Mouse (Mus musculus) G1E (cell line): ENCODE results near the gene Spats2. TPM values are rescaled to one million over a fixed set of nuclear protein-coding genes. Genes with fewer than 3 reads are reported as not detected.
A peak's percentile ranks its signal among the peaks of the same experiment; 100 is the strongest.

Experiments
- ATAC-seq: 2 replicates; pipeline ENCODE4 v1.8.0; 2016; ENCODE audit warnings: mild to moderate bottlenecking; ENCODE audit not compliant: insufficient number of reproducible peaks, poor library complexity, low FRiP score, severe bottlenecking; ENCODE audit errors: extremely low read depth
- DNase-seq: peaks from one replicate; pipeline ENCODE4 v3.0.0; 2012; ENCODE audit warnings: low spot score
- H3K27me3 ChIP-seq: 2 replicates; pipeline ENCODE4 v1.6.1; 2012; ENCODE audit warnings: mild to moderate bottlenecking, low read length, inconsistent platforms; ENCODE audit not compliant: insufficient read depth
- H3K36me3 ChIP-seq: replicated peaks from 2 replicates; pipeline ENCODE3; 2012; ENCODE audit warnings: mild to moderate bottlenecking, inconsistent platforms
- H3K4me1 ChIP-seq: 2 replicates; pipeline ENCODE4 v1.6.1; 2012; ENCODE audit warnings: low read depth, low read length, inconsistent platforms, mixed read lengths; ENCODE audit not compliant: insufficient read depth
- H3K4me3 ChIP-seq: 2 replicates; pipeline ENCODE4 v1.5.1; 2012; ENCODE audit warnings: low read depth, mild to moderate bottlenecking, inconsistent platforms, low read length, moderate library complexity, mixed read lengths
- H3K9me3 ChIP-seq: replicated peaks from 2 replicates; pipeline ENCODE4 v1.6.1; 2012; ENCODE audit warnings: inconsistent platforms
- CTCF ChIP-seq: IDR thresholded peaks from 2 replicates; pipeline ENCODE4 v1.5.1; 2012; ENCODE audit warnings: low read depth, low read length, inconsistent platforms, mixed read lengths
- GATA1 ChIP-seq: IDR thresholded peaks from 2 replicates; pipeline ENCODE4 v1.6.1; 2012; ENCODE audit warnings: borderline replicate concordance, low read length, inconsistent platforms, mixed read lengths
- GATA2 ChIP-seq: IDR thresholded peaks from 2 replicates; pipeline ENCODE4 v1.6.1; 2012; ENCODE audit warnings: low read depth, low read length, inconsistent platforms, borderline replicate concordance
- POLR2AphosphoS5 ChIP-seq: IDR thresholded peaks from 2 replicates; pipeline ENCODE4 v1.6.1; 2012; ENCODE audit warnings: low read depth, low read length, inconsistent platforms; ENCODE audit not compliant: insufficient replicate concordance
- TAL1 ChIP-seq: conservative IDR thresholded peaks from 2 replicates; pipeline ENCODE4 v1.6.1; 2012; ENCODE audit warnings: low read depth, low read length, inconsistent platforms, mixed read lengths
- polyA plus RNA-seq: library from polyadenylated mRNA; stranded (reverse); fragments of >175 nt; gene quantifications from 2 replicates; pipeline ENCODE4 v1.2.3, GENCODE M21; 2012
- total RNA-seq, 2 experiments: library from RNA; stranded (forward) in 1 of 2; stranded (reverse) in 1 of 2; fragments of 200-1000 nt in 1 of 2; fragments of >200 nt in 1 of 2; fragmentation: Nextera tagmentation in 1 of 2; gene quantifications; 2 replicates each; pipeline ENCODE4 v1.2.3; 2014 to 2017

Spats2 gene
- total and polyA plus RNA-seq, 3 experiments, result 0.05 TPM; not detected in 2

DNA sequence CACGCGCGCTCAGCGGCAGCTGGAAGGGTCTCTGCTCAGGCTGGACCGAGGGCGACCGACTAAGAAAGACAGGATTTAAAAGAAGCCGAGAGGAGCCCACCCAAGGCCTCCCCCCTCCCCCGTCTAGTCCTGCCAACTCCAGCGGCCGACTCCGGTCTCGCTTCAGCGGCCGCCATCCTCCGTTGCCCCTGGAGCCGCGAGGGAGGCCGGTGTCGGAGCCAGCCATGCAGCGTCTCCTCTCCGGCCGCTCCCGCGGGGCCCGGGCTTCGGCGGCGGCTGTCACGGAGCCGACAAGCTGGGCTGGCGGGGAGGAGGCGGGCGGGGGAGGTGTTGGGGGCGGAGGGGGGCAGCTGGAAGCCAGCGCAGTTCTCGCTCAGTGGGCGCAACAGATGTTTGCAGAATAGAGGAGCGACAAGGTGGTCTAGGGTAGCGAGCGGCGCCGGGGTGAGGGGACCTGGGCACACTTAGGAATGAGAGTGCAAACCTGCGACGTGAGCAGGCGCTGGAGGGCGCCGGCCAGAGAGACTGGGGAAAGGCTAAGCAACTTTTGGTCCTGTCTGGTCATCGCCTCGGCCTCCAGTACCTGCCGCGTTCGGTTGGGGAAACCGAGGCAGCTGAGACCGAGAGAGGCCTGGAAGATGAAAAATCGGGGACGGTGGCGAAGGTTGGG is 28.8 kb upstream of the Spats2 start:
- Histone ChIP-seq H3K36me3 (no peaks in the 10 kb centered on the region), H3K27me3 (peaks cover 85% of the 10 kb centered on the region), H3K4me1 (peaks cover 3% of the 10 kb centered on the region), H3K4me3 (no peak overlapping the region), H3K9me3 (no peaks in the 10 kb centered on the region)
- ATAC-seq, result no peak
- TF ChIP-seq TAL1, result no peak
- no peak for TF ChIP-seq CTCF
- TF ChIP-seq GATA1, result no peak
- no peak for TF ChIP-seq GATA2
- TF ChIP-seq POLR2AphosphoS5, result no peak
- DNase-seq, result no peak

DNA sequence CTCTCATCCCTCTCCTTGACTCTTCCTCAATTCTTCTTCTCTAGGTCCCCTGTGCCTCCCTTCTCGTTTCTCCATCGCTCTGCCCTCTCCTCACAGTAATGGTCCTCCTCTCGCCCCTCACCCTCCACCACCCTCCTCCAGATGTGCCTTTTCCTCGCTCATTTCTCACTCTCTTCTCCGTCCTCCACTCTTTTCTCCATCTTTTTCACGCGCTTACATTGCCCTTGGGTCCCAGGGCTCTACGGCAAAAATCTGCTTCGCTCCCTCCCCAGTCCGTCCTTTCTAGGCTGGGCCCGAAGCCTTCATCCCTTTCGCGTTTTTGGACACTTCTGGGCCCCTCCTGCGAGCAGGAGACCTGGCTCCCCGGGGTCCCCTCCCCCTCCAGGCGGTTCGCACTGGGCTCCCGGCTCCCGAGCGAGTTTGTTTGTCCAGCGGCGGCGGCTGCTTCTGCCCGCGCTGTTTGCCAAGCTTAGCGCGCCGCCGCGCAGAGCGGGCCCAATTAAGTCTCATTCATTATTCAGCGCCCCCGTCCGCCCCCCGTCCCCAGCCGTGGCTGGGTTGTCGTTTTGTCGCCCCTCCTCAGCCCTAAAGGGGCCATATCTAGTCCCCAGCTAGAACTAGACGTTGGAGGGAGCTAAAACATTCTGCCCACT is 27.8 kb upstream of the Spats2 start:
- H3K27me3 ChIP-seq, result peaks cover 76% of the 10 kb centered on the region
- no peak overlapping the region for H3K4me3 ChIP-seq
- DNase-seq, result no peak
- ATAC-seq, result no peak
- TF ChIP-seq GATA2 (no peak), CTCF (no peak), GATA1 (no peak), POLR2AphosphoS5 (no peak), TAL1 (no peak)
- H3K36me3 ChIP-seq, result no peaks in the 10 kb centered on the region
- H3K9me3 ChIP-seq, result no peaks in the 10 kb centered on the region
- H3K4me1 ChIP-seq, result peaks cover 3% of the 10 kb centered on the region

DNA sequence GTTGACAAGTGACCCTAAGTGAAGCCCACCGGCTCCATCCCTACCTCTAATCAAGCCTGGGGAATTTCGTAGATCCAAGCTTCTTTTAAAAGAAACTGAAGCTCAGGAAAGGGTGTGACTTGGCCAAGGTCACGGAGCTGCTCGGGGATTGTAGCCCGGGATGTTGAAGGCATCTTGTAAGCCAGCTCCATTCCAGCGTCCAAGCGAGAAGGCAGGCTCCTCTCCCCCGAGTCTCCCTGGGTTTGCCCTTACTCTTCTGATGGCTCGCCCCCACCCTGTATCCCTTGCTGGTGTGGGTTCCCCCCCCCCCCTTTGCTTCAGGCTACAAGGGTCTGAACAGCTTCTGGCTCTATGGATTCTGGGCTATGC is 27.2 kb upstream of the Spats2 start:
- no peaks in the 10 kb centered on the region for H3K9me3 ChIP-seq
- no peak for TF ChIP-seq GATA2
- no peak for TF ChIP-seq TAL1
- TF ChIP-seq POLR2AphosphoS5, result no peak
- no peak for TF ChIP-seq GATA1
- no peak for TF ChIP-seq CTCF
- H3K4me3 ChIP-seq, result no peak overlapping the region
- ATAC-seq (no peak), DNase-seq (no peak)
- H3K27me3 ChIP-seq, result peaks cover 70% of the 10 kb centered on the region
- no peaks in the 10 kb centered on the region for H3K36me3 ChIP-seq
- peaks cover 2% of the 10 kb centered on the region for H3K4me1 ChIP-seq

DNA sequence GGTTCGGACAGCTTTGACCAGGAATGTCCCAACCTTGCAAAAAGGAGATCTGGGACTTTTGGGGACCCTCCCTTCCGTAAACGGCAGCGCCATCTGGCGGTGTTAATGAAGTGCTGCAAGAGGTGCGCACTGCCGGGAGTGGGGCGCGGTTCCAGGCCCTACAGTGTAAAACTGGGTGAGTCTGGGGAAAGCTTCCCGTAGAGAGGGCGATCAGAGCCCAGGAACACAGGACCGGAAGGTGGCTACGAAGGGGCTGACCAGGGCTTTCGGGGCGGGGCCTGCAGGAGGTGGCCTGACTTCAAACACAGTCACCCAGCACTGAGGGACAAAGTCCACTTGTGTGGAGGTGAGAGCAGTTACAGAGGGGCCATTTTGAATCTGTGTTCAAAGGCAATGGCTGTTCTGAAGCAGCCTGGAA is 26.6 kb upstream of the Spats2 start:
- TF ChIP-seq CTCF (peak; percentile 16; the same call in 1 of the 2 replicates), TAL1 (no peak)
- ATAC-seq (no peak), DNase-seq (no peak)
- peaks cover 66% of the 10 kb centered on the region for H3K27me3 ChIP-seq
- H3K9me3 ChIP-seq, result no peaks in the 10 kb centered on the region
- no peaks in the 10 kb centered on the region for H3K36me3 ChIP-seq
- H3K4me1 ChIP-seq, result no peaks in the 10 kb centered on the region; the same call in 1 of the 2 replicates
- H3K4me3 ChIP-seq, result no peak overlapping the region

- peaks cover 61% of the 10 kb centered on the region for H3K27me3 ChIP-seq
- no peaks in the 10 kb centered on the region for H3K36me3 ChIP-seq
- no peak for DNase-seq
- H3K9me3 ChIP-seq, result no peaks in the 10 kb centered on the region
- TF ChIP-seq TAL1 (no peak), GATA1 (no peak), CTCF (no peak), POLR2AphosphoS5 (no peak), GATA2 (no peak)
- no peak for ATAC-seq
- H3K4me1 ChIP-seq, result no peaks in the 10 kb centered on the region; the same call in 1 of the 2 replicates
- H3K4me3 ChIP-seq, result no peak overlapping the region
Measured at GRCm38 (mm10) chr15:99099984-99100383, 25.7 kb upstream of the Spats2 start.

DNA sequence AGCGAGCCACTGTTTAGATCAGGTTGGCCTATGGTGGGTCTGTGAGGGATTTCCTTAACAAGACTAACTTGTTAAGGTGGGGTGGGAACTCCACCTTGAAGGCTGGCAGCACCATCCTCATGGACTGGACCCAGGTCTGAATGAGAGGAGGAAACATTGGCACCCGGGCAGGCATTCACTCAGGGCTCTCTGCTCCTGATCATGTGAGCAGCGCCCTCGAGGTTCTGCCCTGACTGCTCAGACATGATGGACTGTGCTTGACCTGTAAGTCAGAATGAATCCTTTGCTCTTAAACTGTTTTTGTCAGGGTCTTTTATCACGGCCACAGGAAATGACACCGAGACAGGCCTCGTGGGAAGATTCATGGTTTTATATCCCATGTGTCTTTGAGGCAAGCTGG is 20.5 kb upstream of the Spats2 start:
- Histone ChIP-seq H3K27me3 (peaks cover 16% of the 10 kb centered on the region), H3K4me3 (no peak overlapping the region), H3K4me1 (no peaks in the 10 kb centered on the region), H3K36me3 (no peaks in the 10 kb centered on the region), H3K9me3 (no peaks in the 10 kb centered on the region)
- no peak for DNase-seq
- no peak for TF ChIP-seq TAL1
- TF ChIP-seq GATA1, result no peak
- no peak for TF ChIP-seq CTCF
- no peak for TF ChIP-seq POLR2AphosphoS5
- TF ChIP-seq GATA2, result no peak
- ATAC-seq, result no peak

DNA sequence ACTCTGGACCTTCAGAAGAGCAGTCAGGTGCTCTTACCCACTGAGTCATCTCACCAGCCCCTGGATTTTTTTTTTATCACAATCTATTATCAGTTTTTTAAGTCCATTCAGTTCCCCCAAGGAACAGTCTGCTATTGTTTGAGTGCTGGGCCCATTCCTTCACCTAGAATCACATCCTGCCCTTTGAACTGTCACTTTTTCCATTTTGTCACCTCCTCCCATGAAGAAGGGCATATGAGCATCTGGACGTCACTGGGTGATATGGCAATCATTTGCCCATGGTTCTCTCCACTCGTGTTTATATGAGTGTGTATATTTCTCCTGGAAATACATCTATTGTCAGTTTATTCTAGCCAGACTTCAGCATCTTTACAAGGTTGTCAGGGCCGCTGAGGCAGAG is 17.9 kb upstream of the Spats2 start:
- no peaks in the 10 kb centered on the region for H3K4me1 ChIP-seq
- TF ChIP-seq POLR2AphosphoS5 (no peak), GATA1 (no peak), CTCF (no peak), TAL1 (no peak), GATA2 (no peak)
- no peaks in the 10 kb centered on the region for H3K9me3 ChIP-seq
- H3K36me3 ChIP-seq, result no peaks in the 10 kb centered on the region
- DNase-seq (no peak), ATAC-seq (no peak)
- H3K4me3 ChIP-seq, result no peak overlapping the region
- peaks cover 7% of the 10 kb centered on the region for H3K27me3 ChIP-seq
